Mouse (Mus musculus) myocyte (in vitro differentiated cells): Measurements from ENCODE around the gene Spata7.
A peak's percentile ranks its signal among the peaks of the same experiment; 100 is the strongest.

Source experiments
- CEBPB ChIP-seq: IDR thresholded peaks from 2 replicates; pipeline ENCODE4 v1.6.1; 2011; ENCODE audit warnings: mild to moderate bottlenecking, moderate library complexity; ENCODE audit not compliant: poor library complexity, insufficient read depth, severe bottlenecking
- E2F4 ChIP-seq: IDR thresholded peaks from one replicate; pipeline ENCODE4 v1.6.1; 2011; ENCODE audit warnings: mild to moderate bottlenecking, control low read depth, moderate library complexity; ENCODE audit not compliant: insufficient read depth
- MAX ChIP-seq: IDR thresholded peaks from one replicate; pipeline ENCODE4 v1.6.1; 2011; ENCODE audit warnings: low read depth, mild to moderate bottlenecking, control low read depth
- MYOD1 ChIP-seq, 3 experiments: IDR thresholded peaks; one replicate each; pipeline ENCODE4 v1.6.1; 2011; ENCODE audit warnings: control low read depth in 2 of 3, low read depth in 2 of 3, mild to moderate bottlenecking in 2 of 3, moderate library complexity in 1 of 3; ENCODE audit not compliant: insufficient read length in 2 of 3, control insufficient read depth in 1 of 3
- MYOG ChIP-seq, 3 experiments: IDR thresholded peaks; one replicate each; pipeline ENCODE4 v1.6.1; 2011; ENCODE audit warnings: control low read depth in 2 of 3, low read depth in 2 of 3, mild to moderate bottlenecking in 2 of 3; ENCODE audit not compliant: insufficient read length in 2 of 3, control insufficient read depth in 1 of 3, insufficient read depth in 1 of 3
- POLR2A ChIP-seq: IDR thresholded peaks from one replicate; pipeline ENCODE4 v1.6.1; 2011; ENCODE audit warnings: low read depth, mild to moderate bottlenecking, control low read depth, moderate library complexity; ENCODE audit not compliant: insufficient read length
- POLR2AphosphoS2 ChIP-seq: IDR thresholded peaks from one replicate; pipeline ENCODE4 v1.6.1; 2011; ENCODE audit warnings: low read depth, control low read depth; ENCODE audit not compliant: insufficient read length
- SRF ChIP-seq: IDR thresholded peaks from one replicate; pipeline ENCODE4 v1.6.1; 2011; ENCODE audit warnings: low read depth; ENCODE audit not compliant: control insufficient read depth, insufficient read length
- TCF12 ChIP-seq: IDR thresholded peaks from one replicate; pipeline ENCODE4 v1.6.1; 2011; ENCODE audit warnings: mild to moderate bottlenecking, control low read depth; ENCODE audit not compliant: poor library complexity, insufficient read depth, severe bottlenecking
- USF1 ChIP-seq: IDR thresholded peaks from one replicate; pipeline ENCODE4 v1.6.1; 2011; ENCODE audit warnings: low read depth, mild to moderate bottlenecking, control low read depth, moderate library complexity

DNA sequence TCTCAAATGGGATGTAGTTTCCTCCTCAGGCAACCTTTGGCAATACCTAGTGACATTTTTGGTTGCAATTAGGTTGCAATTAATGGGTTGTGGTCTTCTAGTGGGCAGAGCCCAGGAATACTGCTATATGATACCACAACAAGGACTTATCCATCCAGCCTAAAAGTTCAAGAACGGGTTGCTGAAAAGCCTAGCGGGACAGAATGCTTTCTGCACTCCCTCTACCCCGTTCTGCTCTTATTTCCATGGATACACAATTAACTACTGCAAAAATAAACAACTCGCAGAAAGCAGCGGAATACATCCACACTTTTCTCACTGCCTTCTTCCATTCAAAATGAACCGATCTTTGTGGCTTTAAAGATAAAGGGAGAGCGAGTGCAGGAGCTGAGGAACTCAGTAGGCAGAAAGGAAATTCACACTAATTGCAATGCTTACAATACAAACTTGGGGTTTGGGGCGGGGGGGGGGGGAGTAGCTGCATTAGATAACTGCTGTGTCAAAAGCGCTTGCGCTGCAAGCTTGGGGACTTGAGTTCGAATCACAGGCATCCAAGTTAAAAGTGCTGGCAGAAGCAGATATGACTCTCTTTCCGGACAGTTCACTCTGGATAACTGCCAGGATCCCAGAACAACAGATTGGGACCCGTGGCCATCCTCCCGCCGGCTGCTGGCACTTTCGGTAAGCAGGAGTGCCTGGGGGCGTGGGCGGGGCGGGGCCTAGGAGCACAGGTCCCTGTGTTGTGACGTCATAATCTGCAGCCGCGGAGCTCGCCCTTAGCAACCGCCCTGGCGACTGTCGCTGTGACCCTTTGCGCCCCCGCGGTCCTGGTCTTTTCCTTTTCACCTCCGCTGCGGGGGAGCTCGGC lies at the start of gene Spata7:
- peak; percentile 51 for TF ChIP-seq POLR2A
- no peak for TF ChIP-seq CEBPB
- TF ChIP-seq E2F4 = no peak
- no peak for TF ChIP-seq USF1
- peak; percentile 38 for TF ChIP-seq POLR2AphosphoS2
- TF ChIP-seq MAX = no peak
- TF ChIP-seq SRF = no peak
- no peak for TF ChIP-seq TCF12
- no peak for TF ChIP-seq MYOG (IDR thresholded peaks at IDR 0.05; ENCODE audit: control insufficient read depth in 1 of 3, insufficient read depth in 1 of 3, insufficient read length in 2 of 3, low read depth in 2 of 3)
- TF ChIP-seq MYOD1 (IDR thresholded peaks at IDR 0.05; ENCODE audit: control insufficient read depth in 1 of 3, insufficient read length in 2 of 3, low read depth in 2 of 3) = no peak
